Mouse (Mus musculus) layer of hippocampus, adult 11-12 months (tissue): Measurements from ENCODE around the gene Mkln1.

Experiments used
- DNase-seq: peaks from one replicate; pipeline ENCODE4 v3.0.0; 2022; ENCODE audit warnings: low spot score

The Mkln1 gene

DNA sequence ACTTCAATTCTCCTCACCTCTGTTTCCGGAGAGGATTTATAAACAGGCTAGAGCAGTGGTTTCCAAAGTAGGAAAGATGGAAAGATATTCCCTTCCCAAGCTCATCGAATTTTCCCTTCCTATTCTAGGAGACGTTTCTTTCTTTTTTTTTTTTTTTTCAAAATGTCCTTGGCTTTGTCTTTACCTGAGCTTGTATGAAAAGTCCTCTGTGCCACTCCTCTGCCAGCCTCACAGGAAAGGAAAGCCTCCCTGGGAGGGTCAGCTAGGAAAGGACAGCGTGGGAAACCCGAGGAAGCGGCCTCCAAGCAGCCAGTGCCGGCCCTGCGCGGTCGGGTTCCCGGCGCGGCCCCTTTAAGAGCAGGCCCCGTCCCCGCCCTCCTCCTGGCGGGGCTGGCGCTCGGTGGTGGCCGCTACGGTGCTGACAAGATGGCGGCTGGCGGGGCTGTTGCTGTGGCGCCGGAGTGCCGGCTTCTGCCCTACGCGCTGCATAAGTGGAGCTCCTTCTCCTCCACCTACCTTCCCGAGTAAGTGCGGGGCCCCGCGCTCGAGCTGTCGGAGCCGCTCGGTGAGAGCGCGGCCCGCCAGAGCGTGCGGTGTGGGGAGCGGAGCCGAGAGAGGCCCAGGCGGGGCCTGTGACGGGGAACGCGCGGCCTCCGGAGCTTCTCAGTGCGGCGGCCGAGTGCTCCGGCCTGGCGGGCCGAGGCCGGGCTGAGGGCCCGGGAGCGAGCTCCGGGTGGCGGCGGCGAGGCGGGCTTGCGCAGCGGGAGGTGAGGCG lies at the start of gene Mkln1:
Mkln1 (plus strand) TSS at position 305 of the 775 bp plus-strand sequence.
- peak; percentile 89 for DNase-seq

DNA sequence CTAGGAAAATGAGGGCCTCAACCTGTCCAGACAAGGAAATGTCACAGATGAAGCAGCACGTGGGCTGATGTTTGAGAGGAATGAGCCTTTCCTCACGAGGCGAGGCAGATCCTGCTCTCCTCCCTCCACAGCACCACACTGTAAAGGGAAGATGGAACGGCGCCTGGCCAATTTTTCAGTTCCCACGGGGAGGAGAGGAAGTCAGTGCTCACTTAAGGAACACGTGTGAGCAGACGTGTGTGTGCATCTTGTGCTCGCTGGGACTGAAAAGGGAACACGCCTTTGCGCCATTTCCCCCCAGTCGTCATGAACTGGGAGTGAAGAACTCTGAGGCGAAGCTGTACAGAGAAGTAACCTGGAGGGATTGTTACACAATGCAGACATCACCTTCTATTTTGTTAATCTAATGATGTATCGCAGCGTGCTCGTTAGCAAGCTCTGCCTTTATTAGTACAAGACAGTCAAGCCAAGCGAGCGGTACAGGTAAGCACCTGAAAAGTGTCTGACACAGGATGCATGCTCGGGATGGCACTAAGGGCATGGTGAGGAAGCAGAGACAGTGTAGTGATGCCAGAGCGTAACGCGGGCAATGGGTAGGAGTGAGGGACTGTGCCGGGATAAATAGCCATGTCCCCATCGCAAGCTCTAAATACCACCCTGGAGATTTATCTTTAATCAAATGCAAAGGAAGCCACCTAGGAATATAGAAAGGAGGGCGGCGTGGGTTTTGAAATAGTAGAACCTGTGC lies 41.9 kb upstream of the Mkln1 start:
- DNase-seq, result peak; percentile 29

DNA sequence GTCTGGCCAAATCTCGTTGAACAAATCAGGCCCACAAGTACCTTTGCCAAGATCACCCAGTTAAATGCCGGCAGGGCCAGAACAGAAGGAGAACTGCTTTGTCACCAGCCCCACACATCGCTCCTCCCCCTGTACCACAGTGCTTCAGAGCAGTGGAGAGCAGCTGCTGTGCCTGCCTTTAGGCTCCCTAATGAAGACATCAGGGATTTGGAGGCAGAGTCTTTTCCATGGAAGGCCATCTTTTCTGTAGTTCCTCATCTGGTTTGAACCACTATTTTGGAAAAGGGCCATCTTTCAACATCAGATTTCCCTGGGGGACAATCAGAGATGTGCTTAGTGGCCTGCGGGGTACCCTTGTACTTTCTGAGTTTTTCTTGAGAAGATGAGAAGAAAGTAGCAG lies 41.2 kb upstream of the Mkln1 start:
- peak; percentile 68 for DNase-seq

DNA sequence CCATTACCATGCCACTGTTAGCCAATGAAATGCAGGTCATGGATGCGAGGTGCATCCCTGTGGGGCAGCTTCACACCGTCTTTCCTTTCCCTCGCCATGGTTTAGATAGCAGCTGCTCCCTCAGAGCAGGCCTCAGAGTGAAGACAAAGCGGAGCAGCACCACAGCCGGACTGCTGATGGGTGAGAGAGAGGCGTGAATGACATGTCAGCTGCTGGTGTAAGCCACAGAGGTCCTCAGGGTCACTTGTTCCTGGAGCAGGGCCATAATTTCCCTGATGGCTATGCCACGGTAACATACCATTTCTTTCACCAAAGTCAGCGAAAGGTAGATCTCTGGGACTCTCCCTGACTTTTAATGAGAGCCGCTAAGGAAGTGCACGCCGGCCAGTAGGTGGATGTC lies 35.9 kb upstream of the Mkln1 start:
- no peak for DNase-seq

DNA sequence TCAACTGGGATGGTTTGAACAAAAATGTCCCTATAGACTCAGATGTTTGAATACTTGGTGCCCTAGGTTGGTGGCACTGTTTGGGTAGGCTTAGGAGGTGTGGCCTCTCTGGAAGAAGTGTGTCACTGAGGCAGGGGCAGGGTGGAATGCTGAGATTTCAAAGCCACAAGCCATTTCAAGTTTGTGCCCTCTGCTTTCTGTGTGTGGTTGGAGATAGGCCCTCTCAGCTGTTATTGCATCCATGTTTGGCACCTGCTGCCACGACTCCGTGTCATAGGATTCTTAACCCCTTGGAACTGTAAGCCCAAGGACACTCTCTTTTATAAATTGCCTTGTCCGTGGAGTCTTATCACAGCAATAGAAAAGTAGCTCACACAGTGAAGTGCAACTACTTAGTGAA lies 34.1 kb upstream of the Mkln1 start:
- no peak for DNase-seq

DNA sequence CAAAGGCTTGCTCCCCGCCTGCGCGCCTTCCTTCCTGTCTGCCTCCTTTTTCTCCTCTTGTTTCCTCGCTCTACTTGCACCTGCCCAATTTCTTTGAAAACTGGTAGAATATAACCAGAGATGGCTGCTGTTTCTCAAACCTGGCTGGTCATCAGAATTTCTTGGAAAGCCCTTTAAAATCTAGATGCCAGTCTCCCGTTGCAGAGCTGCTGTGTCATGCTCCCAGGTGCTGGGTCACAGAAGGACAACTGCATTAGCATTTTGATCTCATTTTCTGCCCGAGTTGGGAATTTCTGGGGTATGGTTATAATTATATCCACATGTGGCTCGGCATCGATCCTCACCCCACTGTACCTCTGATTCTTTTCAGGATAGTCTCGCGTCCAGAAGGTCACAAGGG lies 30.6 kb upstream of the Mkln1 start:
- no peak for DNase-seq

DNA sequence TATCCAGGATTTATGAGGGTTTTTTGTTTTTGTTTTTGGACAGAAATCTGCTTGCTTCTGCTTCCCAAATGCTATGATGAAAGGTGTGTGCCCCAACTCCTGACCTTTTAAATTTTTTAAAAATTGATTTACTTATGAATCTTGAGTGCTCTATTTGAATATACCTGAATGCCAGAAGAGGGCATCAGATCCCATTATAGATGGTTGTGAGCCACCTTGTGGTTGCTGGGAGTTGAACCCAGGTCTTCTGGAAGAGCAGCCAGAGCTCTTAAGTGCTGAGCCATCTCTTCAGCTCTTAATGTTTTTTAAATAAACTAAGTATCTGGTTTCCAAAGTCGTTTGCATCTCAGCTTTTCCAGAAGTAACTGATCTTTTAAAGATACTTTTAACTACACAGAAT lies 30.0 kb upstream of the Mkln1 start:
- DNase-seq, result no peak

DNA sequence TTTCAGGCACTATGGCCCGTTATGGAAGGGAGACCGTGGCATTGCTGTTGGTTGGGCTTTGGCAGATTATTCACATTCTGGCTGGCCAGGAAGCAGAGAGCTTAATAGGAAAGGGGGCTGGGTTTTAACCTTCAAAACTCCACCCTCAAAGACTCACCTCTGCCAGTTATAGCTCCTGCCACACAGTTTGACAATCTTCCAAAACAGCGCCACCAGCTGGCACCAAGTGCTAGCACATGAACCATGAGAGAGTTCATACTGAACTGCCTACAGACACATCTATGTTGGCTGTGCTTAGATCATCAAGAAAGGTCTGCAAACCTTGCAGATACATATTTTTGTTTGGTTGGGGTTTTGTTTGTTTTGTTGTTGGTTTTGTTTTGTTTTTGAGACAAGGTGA lies 28.7 kb upstream of the Mkln1 start:
- peak; percentile 26 for DNase-seq

DNA sequence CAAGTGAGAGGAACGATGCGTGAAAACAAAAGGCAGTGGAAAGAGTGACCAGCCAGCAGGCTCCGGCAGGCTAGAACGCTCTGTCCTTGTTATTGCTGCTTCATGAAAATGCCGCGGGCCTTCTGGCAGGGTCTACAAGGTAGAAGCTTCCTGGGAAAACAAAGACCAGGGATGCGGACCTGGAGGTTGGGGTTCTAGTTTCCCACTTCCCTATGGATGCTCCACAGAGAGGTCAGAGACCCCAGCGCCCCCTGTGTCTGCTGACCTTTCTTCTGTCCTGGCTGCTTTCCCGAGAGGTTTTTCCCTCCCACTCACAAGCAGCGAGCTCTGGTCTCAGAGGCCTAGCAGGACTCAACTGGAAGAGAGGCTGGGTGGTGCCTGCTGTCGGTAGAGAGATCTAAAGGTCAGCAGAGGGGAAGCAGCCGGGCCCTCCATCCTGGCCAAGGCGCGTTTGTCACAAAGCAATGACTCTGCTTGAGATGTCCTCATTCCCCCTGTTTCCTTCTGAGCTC lies 27.9 kb upstream of the Mkln1 start:
- DNase-seq, result no peak

DNA sequence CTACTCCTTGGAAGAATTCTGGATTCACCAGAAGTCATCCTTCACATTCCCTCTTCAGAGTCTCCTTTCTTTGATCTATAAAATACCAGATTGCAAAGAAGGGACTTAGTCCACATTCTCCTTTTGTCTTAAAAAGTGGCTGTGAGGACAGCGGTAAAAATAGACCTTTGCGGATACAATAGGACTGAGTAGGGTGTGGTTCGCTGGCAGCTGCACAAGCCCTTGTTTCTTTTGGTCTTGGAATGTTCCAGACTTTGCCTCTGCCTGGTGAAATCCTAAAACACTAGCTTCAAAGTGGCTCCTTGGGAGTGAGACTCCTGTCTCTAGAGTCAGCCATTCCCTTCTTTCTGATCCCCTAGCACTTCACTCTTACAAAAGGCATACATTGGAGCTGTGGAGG lies 27.4 kb upstream of the Mkln1 start:
- DNase-seq, result no peak

DNA sequence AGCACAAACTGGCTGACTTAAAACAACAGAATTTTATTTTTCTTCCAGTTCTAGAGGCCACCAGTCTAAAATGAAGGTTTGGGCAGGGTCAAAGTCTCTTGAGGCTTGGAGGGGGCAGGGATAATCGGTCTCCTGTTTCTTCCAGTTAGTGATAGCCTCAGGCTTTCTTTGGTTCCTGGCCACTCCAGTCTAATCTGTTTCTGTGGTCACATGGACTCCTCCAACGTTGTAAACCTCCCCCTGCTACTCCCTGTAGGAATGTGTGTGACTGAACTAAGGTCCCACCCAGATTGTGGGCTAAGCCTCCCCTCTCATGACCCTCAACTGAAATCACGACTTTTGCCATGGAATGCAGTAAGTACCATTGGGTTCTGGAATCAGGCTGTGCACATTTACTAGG lies 25.9 kb upstream of the Mkln1 start:
- no peak for DNase-seq

DNA sequence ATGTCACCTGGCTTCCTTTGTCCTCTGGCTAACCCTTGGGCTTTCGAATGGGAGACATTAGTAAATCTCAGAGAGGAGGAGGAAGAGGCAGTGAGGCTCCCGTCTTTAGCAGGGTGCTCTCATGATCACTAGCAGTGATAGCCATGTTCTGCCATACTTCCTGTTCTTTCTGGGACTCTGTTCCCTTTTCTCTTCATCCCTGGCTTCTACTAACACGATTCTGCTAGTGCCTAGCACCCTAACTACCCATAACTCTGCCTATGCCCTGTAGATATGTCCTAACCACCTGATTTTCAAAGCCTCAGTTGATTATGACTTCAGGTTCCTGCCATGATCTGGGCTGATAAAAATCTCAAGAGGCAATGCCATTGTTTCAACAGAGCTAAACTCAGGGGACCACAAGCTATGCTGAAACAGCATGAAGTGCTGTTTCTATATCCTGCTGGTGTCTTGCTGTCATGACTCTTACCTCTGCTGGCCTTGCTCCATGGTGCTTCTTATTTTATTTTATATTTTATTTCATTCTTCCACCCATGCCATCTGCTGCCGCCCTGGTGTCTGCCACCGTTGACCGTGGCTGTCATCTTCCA lies 25.4 kb upstream of the Mkln1 start:
- DNase-seq, result no peak

DNA sequence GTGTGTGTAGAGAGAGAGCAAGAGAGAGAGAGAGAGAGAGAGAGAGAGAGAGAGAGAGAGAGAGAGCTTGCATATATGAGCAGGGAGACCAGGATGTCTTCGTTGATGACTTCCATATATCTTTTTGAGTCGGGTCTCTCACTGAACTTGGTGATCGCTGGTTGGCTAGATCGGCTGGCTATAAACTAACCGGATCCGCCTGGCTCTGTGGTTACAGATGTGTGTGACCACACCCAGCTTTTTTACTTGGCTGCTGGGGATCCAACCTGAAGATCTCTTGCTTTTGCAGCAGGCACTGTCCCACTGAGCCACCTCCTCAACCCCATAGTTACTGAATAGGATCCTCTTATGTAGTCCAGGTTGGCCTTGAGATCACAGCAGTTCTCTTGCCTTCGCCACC lies 15.5 kb upstream of the Mkln1 start:
- DNase-seq, result no peak

DNA sequence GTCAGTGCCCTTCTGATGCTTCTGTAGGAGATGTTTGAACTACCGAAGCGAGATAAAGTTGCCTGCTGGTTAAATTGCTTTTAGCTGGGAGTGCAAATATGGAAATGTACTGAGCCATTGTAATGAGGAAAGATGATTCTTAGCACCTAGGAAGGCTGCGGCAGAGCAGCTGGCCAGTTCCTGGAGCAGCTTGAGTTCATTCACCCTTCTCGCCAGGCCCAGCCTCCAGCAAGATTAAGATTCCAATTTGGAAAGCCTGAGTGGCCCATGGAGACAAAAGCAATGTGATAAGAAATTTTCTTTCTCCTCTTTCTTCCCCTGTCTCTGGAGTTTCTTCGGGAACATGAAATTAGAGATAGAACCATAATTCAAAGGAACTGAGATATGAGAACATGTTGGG lies 13.7 kb upstream of the Mkln1 start:
- DNase-seq, result no peak

DNA sequence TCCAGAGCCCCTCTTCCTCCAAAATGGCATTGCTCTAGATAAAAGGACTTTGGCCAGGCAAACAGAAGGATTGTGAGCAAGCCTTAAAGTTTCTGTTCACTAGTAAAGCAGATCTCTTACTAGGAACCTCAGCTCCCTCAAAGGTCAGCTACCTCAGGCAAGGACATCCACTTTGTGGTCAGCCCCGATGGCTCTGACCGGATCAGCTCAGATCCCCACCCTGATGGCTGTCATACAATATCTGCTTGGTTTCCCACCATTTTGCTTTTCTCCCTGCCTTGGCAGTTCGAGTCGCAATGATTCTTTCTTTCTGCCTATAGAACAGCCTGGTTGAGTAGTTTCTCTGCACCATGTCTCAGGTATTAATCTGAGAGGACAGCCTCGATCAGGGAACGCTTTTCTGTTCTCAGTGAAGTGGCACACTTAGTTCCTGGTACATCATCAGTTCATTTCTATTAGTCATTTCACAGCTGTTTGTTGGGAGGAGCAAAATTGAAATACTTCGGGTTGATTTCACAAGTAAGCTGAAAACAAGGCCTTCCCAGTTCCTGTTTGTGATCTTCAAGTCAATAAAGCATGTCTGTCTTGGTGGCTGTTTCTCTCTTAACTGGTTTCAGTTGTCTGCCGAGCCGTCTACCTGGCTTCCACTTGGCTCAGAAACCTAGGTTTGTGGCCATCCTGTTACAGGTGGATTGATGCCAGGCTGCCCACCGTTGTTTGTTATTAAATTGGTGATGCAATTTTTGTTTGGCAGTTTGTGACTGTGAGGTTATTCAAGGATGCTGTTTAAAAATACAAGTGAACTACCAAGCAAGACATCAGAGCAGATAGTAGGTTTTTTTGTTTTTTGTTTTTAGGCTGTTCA lies 13.0 kb upstream of the Mkln1 start:
- no peak for DNase-seq

DNA sequence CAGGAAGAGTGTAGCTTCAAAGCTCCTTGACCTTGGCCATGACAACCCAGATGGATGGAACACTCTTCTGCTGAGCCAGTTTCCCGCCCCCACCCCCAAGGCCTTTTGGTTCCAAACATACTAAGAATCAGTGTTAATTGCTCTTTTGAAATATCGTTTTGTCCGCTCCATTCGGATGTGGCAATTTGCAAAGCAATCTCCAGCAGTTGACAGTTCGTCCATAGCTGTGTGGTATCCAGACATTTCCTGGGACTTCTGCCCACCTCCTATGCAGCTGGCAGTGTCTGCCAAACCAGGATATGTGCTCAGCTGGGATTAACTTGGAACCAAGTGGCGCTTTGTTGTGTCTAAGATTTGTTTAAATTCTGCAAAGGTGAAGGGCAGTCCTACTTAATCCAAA lies 8.8 kb upstream of the Mkln1 start:
- DNase-seq, result no peak

DNA sequence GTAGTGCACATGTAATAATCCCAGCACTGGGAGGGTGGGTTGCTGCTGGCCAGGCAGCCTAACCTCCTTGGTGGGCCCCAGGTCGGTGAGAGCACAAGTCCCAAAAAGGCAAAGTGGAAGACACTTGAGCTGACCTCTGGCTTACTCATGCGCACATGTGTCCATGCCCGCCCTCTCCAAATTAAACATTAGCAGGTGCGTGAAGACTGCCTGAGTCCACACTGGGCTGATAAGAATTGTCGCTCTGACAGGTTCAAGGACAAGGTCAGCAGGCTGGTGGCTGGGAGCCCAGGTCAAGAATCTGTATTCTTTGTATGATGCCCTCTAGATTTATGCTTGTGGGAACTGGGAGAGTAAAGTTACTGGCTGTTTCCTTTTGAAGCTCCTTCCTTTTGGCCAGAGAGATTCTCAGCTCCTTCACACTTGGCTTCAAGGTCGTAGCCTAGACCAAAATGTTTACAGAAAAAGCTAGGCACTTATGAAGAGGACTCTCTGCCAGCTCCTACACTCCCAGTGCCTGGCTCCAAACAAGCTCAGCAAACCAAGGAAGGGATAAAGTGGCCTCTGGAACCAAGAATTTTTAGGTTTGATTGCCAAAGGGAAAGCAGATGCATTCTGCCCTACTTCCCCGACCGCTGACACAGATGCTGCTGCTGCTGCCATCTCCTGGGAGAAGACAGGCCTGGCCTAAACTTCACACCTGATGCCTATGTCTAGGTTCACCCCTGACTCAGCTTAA lies 8.1 kb upstream of the Mkln1 start:
- no peak for DNase-seq

DNA sequence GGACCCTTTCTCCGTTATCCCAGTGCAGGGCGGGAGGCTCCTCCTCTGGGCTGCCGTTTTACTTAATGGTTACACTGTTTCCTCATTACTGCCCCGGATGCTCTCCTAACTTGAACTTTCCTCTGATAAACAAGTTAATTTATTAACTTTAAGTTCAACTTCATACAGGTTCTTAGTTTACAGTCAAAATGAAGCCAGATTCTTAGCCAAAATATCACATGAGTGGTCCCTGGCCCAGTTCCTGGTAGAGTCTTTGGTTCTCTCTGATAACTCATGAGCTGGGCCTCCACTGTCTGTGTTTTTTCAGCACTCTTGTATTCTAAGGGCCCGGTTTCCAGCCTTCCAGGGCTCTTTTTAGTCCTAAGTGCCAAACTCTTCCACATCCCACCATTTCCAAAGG lies 5.7 kb upstream of the Mkln1 start:
- DNase-seq, result no peak

DNA sequence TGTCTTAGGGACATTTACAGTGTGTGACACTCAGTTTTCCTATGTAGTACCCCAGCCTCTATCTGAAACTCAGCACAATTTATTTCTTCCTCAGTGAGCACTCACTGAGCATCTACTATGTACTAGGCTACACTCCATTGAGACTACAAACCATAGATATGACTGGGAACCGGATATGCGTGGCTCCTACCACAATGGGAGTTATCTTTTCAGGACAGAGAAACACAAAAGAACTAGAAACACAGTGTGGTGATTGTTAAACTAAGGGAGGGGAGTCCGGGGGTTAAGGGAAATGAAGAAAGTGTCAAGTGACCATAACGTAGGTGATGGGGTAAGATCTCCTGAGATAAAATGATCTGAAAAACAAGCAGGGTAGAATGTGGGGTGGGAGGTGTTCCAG lies 2.4 kb upstream of the Mkln1 start:
- no peak for DNase-seq

DNA sequence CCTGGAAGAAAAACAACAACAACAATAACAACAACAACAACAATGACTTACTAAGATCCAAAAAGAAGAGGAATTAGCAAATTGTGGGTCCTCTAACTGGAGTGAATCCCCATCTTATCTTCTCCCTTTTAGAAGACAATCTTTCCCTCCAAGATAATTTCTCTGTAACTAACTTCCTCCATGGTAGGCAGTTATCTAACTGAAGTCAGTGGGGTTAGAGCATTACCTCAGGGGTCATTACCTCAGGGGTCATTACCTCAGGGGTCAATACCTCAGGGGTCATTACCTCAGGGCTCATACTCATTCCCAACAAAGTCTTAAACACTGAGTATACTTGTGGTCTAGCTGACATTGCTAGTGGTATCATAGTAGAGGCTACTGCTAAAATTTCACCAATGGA lies 1.2 kb upstream of the Mkln1 start:
- DNase-seq, result no peak

DNA sequence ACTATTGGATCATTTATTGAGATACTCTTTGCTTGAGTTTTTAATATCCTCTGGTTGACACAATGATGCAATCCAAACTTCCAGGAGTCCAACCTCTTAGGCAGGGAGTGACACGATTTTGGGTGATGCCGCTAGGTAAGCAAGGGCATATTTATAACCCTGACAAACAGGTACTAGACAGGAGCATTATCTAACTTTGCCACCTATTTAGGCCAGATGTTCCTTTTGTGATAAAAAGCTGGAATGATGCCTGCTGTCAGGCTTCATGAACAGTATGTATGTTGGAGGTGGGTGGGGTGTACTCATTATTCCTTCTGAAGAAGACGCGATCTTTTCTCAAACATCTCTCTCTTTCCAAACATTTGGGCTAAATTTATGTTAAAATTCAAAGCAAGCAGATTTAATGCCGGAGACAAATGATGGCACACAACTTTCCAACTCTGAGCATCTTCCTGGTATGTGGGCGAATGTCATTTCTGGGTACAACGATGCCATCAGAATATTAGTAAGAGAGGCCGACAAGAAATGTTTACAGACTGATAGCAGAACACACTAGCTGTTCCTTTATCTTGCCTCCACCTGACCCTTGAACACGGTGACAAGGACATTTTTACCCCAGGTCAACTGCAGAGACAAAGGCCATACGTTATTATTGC lies 632 bp upstream of the Mkln1 start:
- peak; percentile 15 for DNase-seq
